Mouse (Mus musculus) G1E (cell line): ENCODE results near the gene Ptgir.

Experiments used
- CTCF ChIP-seq: IDR thresholded peaks from 2 replicates; pipeline ENCODE4 v1.5.1; 2012; ENCODE audit warnings: low read depth, low read length, inconsistent platforms, mixed read lengths
- GATA1 ChIP-seq: IDR thresholded peaks from 2 replicates; pipeline ENCODE4 v1.6.1; 2012; ENCODE audit warnings: borderline replicate concordance, low read length, inconsistent platforms, mixed read lengths
- POLR2AphosphoS5 ChIP-seq: IDR thresholded peaks from 2 replicates; pipeline ENCODE4 v1.6.1; 2012; ENCODE audit warnings: low read depth, low read length, inconsistent platforms; ENCODE audit not compliant: insufficient replicate concordance
- TAL1 ChIP-seq: conservative IDR thresholded peaks from 2 replicates; pipeline ENCODE4 v1.6.1; 2012; ENCODE audit warnings: low read depth, low read length, inconsistent platforms, mixed read lengths

- TF ChIP-seq CTCF (no peak), TAL1 (no peak), GATA1 (no peak), POLR2AphosphoS5 (no peak)
These were observed 40.4 kb downstream of the Ptgir start for GRCm38 (mm10) chr7:16946441-16947348.
